Mouse (Mus musculus): ENCODE measurements around the gene Alyref. TPM values are rescaled to one million over a fixed set of nuclear protein-coding genes. Genes with fewer than 3 reads are reported as not detected.
"Not testable (repeated sequence)": the region's sequence is repeated elsewhere in the genome, so short reads cannot be mapped to it uniquely, and the experiment has no call there.

The Alyref gene
- polyA plus RNA-seq, 1 experiment from 2014 or later = 87.2 TPM

GRCm38 (mm10) chr11:120597240-120598235 is 627 bp downstream of the Alyref start:
- peak overlapping the region; percentile 96 for H3K4me2 ChIP-seq (ENCODE audit: low read depth, low read length)
- H3K9me3 ChIP-seq (replicated peaks; ENCODE audit: control insufficient read depth, low read length) = no peaks in the 10 kb centered on the region
- WGBS (ENCODE audit: insufficient replicate concordance) = 2% methylated on average over 84 of the region's 99 CpGs
- H3K36me3 ChIP-seq (ENCODE audit: control insufficient read depth, insufficient read depth) = peaks cover 40% of the 10 kb centered on the region
- no peaks in the 10 kb centered on the region for H3K27me3 ChIP-seq (ENCODE audit: control insufficient read depth, insufficient read depth, low read depth, low read length)
- H3K4me1 ChIP-seq (ENCODE audit: control insufficient read depth, low read depth, low read length) = peaks cover 29% of the 10 kb centered on the region
- peak overlapping the region; percentile 95 for H3K27ac ChIP-seq (ENCODE audit: low read length)
- peak overlapping the region; percentile 92 for H3K4me3 ChIP-seq (ENCODE audit: low read depth, low read length)
- peak overlapping the region; percentile 97 for H3K9ac ChIP-seq (ENCODE audit: low read depth, low read length)
- peak; percentile 18 for ATAC-seq (ENCODE audit: low read depth)

- WGBS (ENCODE audit: insufficient replicate concordance) = 29% methylated on average over 6 of the region's 6 CpGs
- Histone ChIP-seq H3K9ac (ENCODE audit: low read depth, low read length) (no peak overlapping the region), H3K36me3 (ENCODE audit: control insufficient read depth, insufficient read depth) (peaks cover 74% of the 10 kb centered on the region), H3K4me3 (ENCODE audit: low read depth, low read length) (no peak overlapping the region), H3K27ac (ENCODE audit: low read length) (no peak overlapping the region), H3K27me3 (ENCODE audit: control insufficient read depth, insufficient read depth, low read depth, low read length) (no peaks in the 10 kb centered on the region), H3K9me3 (replicated peaks; ENCODE audit: control insufficient read depth, low read length) (no peaks in the 10 kb centered on the region), H3K4me2 (ENCODE audit: low read depth, low read length) (no peak overlapping the region), H3K4me1 (ENCODE audit: control insufficient read depth, low read depth, low read length) (peaks cover 3% of the 10 kb centered on the region; the same call in 1 of the 2 replicates)
- ATAC-seq (ENCODE audit: low read depth) = no peak
These were observed 9.6 kb downstream of the Alyref start for GRCm38 (mm10) chr11:120588531-120588930.

- Histone ChIP-seq H3K27me3 (ENCODE audit: control insufficient read depth, insufficient read depth, low read depth, low read length) (no peaks in the 10 kb centered on the region), H3K9me3 (replicated peaks; ENCODE audit: control insufficient read depth, low read length) (no peaks in the 10 kb centered on the region), H3K9ac (ENCODE audit: low read depth, low read length) (no peak overlapping the region), H3K4me1 (ENCODE audit: control insufficient read depth, low read depth, low read length) (peaks cover 32% of the 10 kb centered on the region), H3K36me3 (ENCODE audit: control insufficient read depth, insufficient read depth) (peaks cover 45% of the 10 kb centered on the region), H3K27ac (ENCODE audit: low read length) (no peak overlapping the region), H3K4me2 (ENCODE audit: low read depth, low read length) (no peak overlapping the region), H3K4me3 (ENCODE audit: low read depth, low read length) (no peak overlapping the region)
- no peak for ATAC-seq (ENCODE audit: low read depth)
- 84% methylated on average over 1 of the region's 1 CpGs for WGBS (ENCODE audit: insufficient replicate concordance)
These were observed 14.2 kb downstream of the Alyref start for GRCm38 (mm10) chr11:120583937-120584336.

- not testable (repeated sequence) for H3K27me3 ChIP-seq (ENCODE audit: control insufficient read depth, insufficient read depth, low read depth, low read length); H3K4me2 ChIP-seq (ENCODE audit: low read depth, low read length); H3K9me3 ChIP-seq (replicated peaks; ENCODE audit: control insufficient read depth, low read length); H3K4me3 ChIP-seq (ENCODE audit: low read depth, low read length); ATAC-seq (ENCODE audit: low read depth); H3K27ac ChIP-seq (ENCODE audit: low read length); H3K9ac ChIP-seq (ENCODE audit: low read depth, low read length)
- Histone ChIP-seq H3K36me3 (ENCODE audit: control insufficient read depth, insufficient read depth) (peaks cover 48% of the 10 kb centered on the region), H3K4me1 (ENCODE audit: control insufficient read depth, low read depth, low read length) (peaks cover 39% of the 10 kb centered on the region)
- 88% methylated on average over 2 of the region's 2 CpGs for WGBS (ENCODE audit: insufficient replicate concordance)
These were observed 15.2 kb downstream of the Alyref start for GRCm38 (mm10) chr11:120582982-120583293.

- Histone ChIP-seq H3K36me3 (ENCODE audit: control insufficient read depth, insufficient read depth) (peaks cover 44% of the 10 kb centered on the region), H3K27ac (ENCODE audit: low read length) (peak overlapping the region; percentile 86), H3K4me3 (ENCODE audit: low read depth, low read length) (peak overlapping the region; percentile 88), H3K9ac (ENCODE audit: low read depth, low read length) (peak overlapping the region; percentile 87), H3K4me2 (ENCODE audit: low read depth, low read length) (peak overlapping the region; percentile 96), H3K27me3 (ENCODE audit: control insufficient read depth, insufficient read depth, low read depth, low read length) (no peaks in the 10 kb centered on the region), H3K4me1 (ENCODE audit: control insufficient read depth, low read depth, low read length) (peaks cover 39% of the 10 kb centered on the region), H3K9me3 (replicated peaks; ENCODE audit: control insufficient read depth, low read length) (no peaks in the 10 kb centered on the region)
- ATAC-seq (ENCODE audit: low read depth) = no peak
- 58% methylated on average over 8 of the region's 8 CpGs for WGBS (ENCODE audit: insufficient replicate concordance)
These were observed 15.7 kb downstream of the Alyref start for GRCm38 (mm10) chr11:120582268-120582981.

- Histone ChIP-seq H3K4me1 (ENCODE audit: control insufficient read depth, low read depth, low read length) (peaks cover 39% of the 10 kb centered on the region), H3K27me3 (ENCODE audit: control insufficient read depth, insufficient read depth, low read depth, low read length) (no peaks in the 10 kb centered on the region), H3K36me3 (ENCODE audit: control insufficient read depth, insufficient read depth) (peaks cover 37% of the 10 kb centered on the region), H3K27ac (ENCODE audit: low read length) (peak within 1 kb of the TSS; percentile 86), H3K4me2 (ENCODE audit: low read depth, low read length) (peak within 1 kb of the TSS; percentile 96), H3K9ac (ENCODE audit: low read depth, low read length) (peak within 1 kb of the TSS; percentile 87), H3K4me3 (ENCODE audit: low read depth, low read length) (peak within 1 kb of the TSS; percentile 88), H3K9me3 (replicated peaks; ENCODE audit: control insufficient read depth, low read length) (no peaks in the 10 kb centered on the region)
- WGBS (ENCODE audit: insufficient replicate concordance) = 2% methylated on average over 75 of the region's 75 CpGs
- ATAC-seq (ENCODE audit: low read depth) = peak; percentile 60
These were observed 16.5 kb downstream of the Alyref start, which contains the start of gene Arhgdia for GRCm38 (mm10) chr11:120581490-120582267. TSS of gene Arhgdia (minus strand) at chr11:120581624.

- peak overlapping the region; percentile 88 for H3K4me3 ChIP-seq (ENCODE audit: low read depth, low read length)
- peaks cover 42% of the 10 kb centered on the region for H3K4me1 ChIP-seq (ENCODE audit: control insufficient read depth, low read depth, low read length)
- H3K27ac ChIP-seq (ENCODE audit: low read length) = peak overlapping the region; percentile 86
- WGBS (ENCODE audit: insufficient replicate concordance) = under 1% methylated on average over 41 of the region's 44 CpGs
- peak; percentile 70 for ATAC-seq (ENCODE audit: low read depth)
- no peaks in the 10 kb centered on the region for H3K27me3 ChIP-seq (ENCODE audit: control insufficient read depth, insufficient read depth, low read depth, low read length)
- H3K9ac ChIP-seq (ENCODE audit: low read depth, low read length) = peak overlapping the region; percentile 87
- H3K4me2 ChIP-seq (ENCODE audit: low read depth, low read length) = peak overlapping the region; percentile 96
- peaks cover 32% of the 10 kb centered on the region for H3K36me3 ChIP-seq (ENCODE audit: control insufficient read depth, insufficient read depth)
- no peaks in the 10 kb centered on the region for H3K9me3 ChIP-seq (replicated peaks; ENCODE audit: control insufficient read depth, low read length)
These were observed 17.3 kb downstream of the Alyref start for GRCm38 (mm10) chr11:120580871-120581331.

- peaks cover 26% of the 10 kb centered on the region for H3K36me3 ChIP-seq (ENCODE audit: control insufficient read depth, insufficient read depth)
- WGBS (ENCODE audit: insufficient replicate concordance) = 39% methylated on average over 7 of the region's 7 CpGs
- ATAC-seq (ENCODE audit: low read depth) = no peak
These were observed 18.0 kb downstream of the Alyref start for GRCm38 (mm10) chr11:120580190-120580589.

More at GRCm38 (mm10) chr11:120580190-120580589, 18.0 kb downstream of the Alyref start:
- H3K4me3 ChIP-seq (ENCODE audit: low read depth, low read length) = peak overlapping the region; percentile 88
- H3K9ac ChIP-seq (ENCODE audit: low read depth, low read length) = peak overlapping the region; percentile 87
- H3K4me2 ChIP-seq (ENCODE audit: low read depth, low read length) = peak overlapping the region; percentile 96
- peak overlapping the region; percentile 86 for H3K27ac ChIP-seq (ENCODE audit: low read length)
- no peaks in the 10 kb centered on the region for H3K9me3 ChIP-seq (replicated peaks; ENCODE audit: control insufficient read depth, low read length)
- no peaks in the 10 kb centered on the region for H3K27me3 ChIP-seq (ENCODE audit: control insufficient read depth, insufficient read depth, low read depth, low read length)
- H3K4me1 ChIP-seq (ENCODE audit: control insufficient read depth, low read depth, low read length) = peaks cover 42% of the 10 kb centered on the region

Data from liver, embryonic 16.5 days (tissue).